23 mouse cellular contexts compared by ENCODE assay signal in the genomic region with DNA sequence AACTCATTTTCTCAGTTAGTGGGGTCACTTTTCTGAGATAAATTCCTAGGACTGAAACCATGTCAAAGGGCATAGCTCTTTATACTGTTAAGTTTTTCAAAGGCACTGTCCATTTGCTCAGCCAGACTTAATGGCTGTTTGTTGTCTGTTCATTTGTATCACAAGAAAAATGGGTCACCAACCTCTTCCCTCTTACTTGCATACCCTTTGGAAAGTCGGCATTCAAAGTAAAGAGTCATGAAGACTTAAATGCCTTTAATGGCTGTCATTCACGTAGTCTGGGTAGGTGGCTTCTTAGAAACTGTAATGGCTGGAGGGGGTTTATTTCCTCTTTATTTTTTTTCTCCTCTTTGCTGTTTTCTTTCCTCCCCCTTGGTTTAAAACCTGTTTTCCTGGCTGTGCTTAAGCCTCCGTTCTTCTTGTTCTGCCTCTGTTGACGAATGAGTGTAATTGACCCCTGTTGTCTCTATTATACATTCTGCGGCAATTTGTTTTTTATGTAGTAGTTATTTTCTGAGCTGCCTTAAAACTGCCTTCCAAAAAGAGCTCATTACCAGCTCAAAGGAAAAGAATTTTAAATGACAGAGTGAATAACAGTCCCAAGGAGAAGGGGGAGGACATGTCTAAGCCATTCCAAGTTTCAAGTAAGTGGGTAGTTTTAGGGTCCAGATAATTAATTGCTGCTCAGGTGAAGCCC.
DNase-seq lines count a peak whose midpoint lies in the region; ATAC-seq and TF ChIP-seq lines count a peak whose summit lies in the region.
"Had no signal": no experiment of that assay in that cellular context is flagged by ENCODE, and none has a peak within 500 bp of the region (broad histone marks: within the 10 kb centered on the region; RNA-seq: fewer than 3 reads in every experiment).

No protein-coding gene starts in this region.

- no peak overlapping the region for H3K27ac ChIP-seq in kidney, embryonic 15.5 days
- no peak overlapping the region for H3K27ac ChIP-seq in kidney, embryonic 16.5 days (ENCODE audit: low read length)
- no peak overlapping the region for H3K27ac ChIP-seq in ES-E14 (ENCODE audit: insufficient read depth, low read depth, low read length, poor library complexity, severe bottlenecking)
- H3K27ac ChIP-seq in forebrain, embryonic 15.5 days (replicated peaks) = no peak overlapping the region
- H3K27ac ChIP-seq: embryonic facial prominence, embryonic 15.5 days; heart, embryonic 13.5 days; hindbrain, embryonic 12.5 days; hindbrain, postnatal 0 days; intestine, embryonic 15.5 days had no signal

- H3K4me1 ChIP-seq in kidney, embryonic 15.5 days = 0 out of 2 replicates have a peak, but pooled peaks cover 3% of the 10 kb centered on the region
- H3K4me1 ChIP-seq in kidney, embryonic 16.5 days (ENCODE audit: insufficient read depth, low read length) = no peaks in the 10 kb centered on the region
- H3K4me1 ChIP-seq in ES-E14 (ENCODE audit: control insufficient read depth in 2 of 2, insufficient read depth in 2 of 2, low read length in 2 of 2, poor library complexity in 1 of 2) = no peaks in the 10 kb centered on the region; a peak in 1 of 4 replicates
- H3K4me1 ChIP-seq in forebrain, embryonic 15.5 days = peaks cover 19% of the 10 kb centered on the region
- H3K4me1 ChIP-seq: embryonic facial prominence, embryonic 15.5 days; heart, embryonic 13.5 days; intestine, embryonic 15.5 days had no signal

- WGBS in kidney, embryonic 15.5 days = 22% methylated on average over 5 of the region's 5 CpGs
- 23% methylated on average over 5 of the region's 5 CpGs for WGBS in kidney, embryonic 16.5 days
- WGBS in forebrain, embryonic 15.5 days = 5% methylated on average over 5 of the region's 5 CpGs

- H3K27me3 ChIP-seq in kidney, embryonic 15.5 days = no peaks in the 10 kb centered on the region
- H3K27me3 ChIP-seq in kidney, embryonic 16.5 days (ENCODE audit: insufficient read depth, low read length) = no peaks in the 10 kb centered on the region
- 0 out of 2 replicates have a peak, but pooled peaks cover 7% of the 10 kb centered on the region for H3K27me3 ChIP-seq in forebrain, embryonic 15.5 days
- H3K27me3 ChIP-seq: embryonic facial prominence, embryonic 15.5 days; heart, embryonic 13.5 days; hindbrain, embryonic 12.5 days; intestine, embryonic 15.5 days had no signal

- H3K9ac ChIP-seq in kidney, embryonic 15.5 days = no peak overlapping the region
- H3K9ac ChIP-seq in kidney, embryonic 16.5 days (replicated peaks; ENCODE audit: low read length) = no peak overlapping the region
- H3K9ac ChIP-seq in ES-E14 (ENCODE audit: insufficient read depth, low read depth, low read length, poor library complexity, severe bottlenecking) = no peak overlapping the region
- no peak overlapping the region for H3K9ac ChIP-seq in forebrain, embryonic 15.5 days (replicated peaks)
- H3K9ac ChIP-seq: embryonic facial prominence, embryonic 15.5 days; heart, embryonic 13.5 days; hindbrain, embryonic 12.5 days; intestine, embryonic 15.5 days had no signal

- DNase-seq in ES-CJ7 (ENCODE audit: low read depth, low spot score) (peak; percentile 49), ES-E14 (ENCODE audit: low read depth, low spot score) (peak; percentile 24)
- DNase-seq in left cerebral cortex, postnatal 14 days (ENCODE audit: low spot score in 2 of 2) = no peak
- DNase-seq in adrenal gland, postnatal 25 days = no peak
- DNase-seq: adrenal gland, adult 2 months; adrenal gland, postnatal 36 days; cerebellum, adult 11 months; cerebellum, adult 8-10 months; cerebellum, postnatal 14 days; embryo, embryonic 11 days; gastrocnemius, postnatal 36 days; heart, adult 11 months; heart, postnatal 4 days; kidney, adult 18-20 months had no signal

- H3K4me3 ChIP-seq in kidney, embryonic 15.5 days (replicated peaks) = no peak overlapping the region
- H3K4me3 ChIP-seq in kidney, embryonic 16.5 days (ENCODE audit: low read length) = no peak overlapping the region
- no peak overlapping the region for H3K4me3 ChIP-seq in ES-E14 (ENCODE audit: insufficient read depth in 1 of 2, low read depth in 1 of 2, low read length in 2 of 2, poor library complexity in 1 of 2, severe bottlenecking in 1 of 2)
- no peak overlapping the region for H3K4me3 ChIP-seq in forebrain, embryonic 15.5 days
- H3K4me3 ChIP-seq: embryonic facial prominence, embryonic 15.5 days; erythroblast, embryonic 14.5 days; heart, embryonic 13.5 days; hindbrain, embryonic 12.5 days; intestine, embryonic 15.5 days had no signal

- in situ Hi-C loops in ES-E14 (cut with MboI; ENCODE audit: low sequenced_read_pairs in 2 of 2, unreplicated experiment in 2 of 2) = no loop called here

- ATAC-seq in kidney, embryonic 15.5 days (replicated peaks; ENCODE audit: low FRiP score) = 0 out of 2 replicates have a peak, but pooled peaks have one; percentile 49
- no peak for ATAC-seq in kidney, embryonic 16.5 days (ENCODE audit: low FRiP score, low TSS enrichment)
- peak; percentile 67; the same call in 1 of the 2 replicates for ATAC-seq in forebrain, embryonic 15.5 days (replicated peaks)
- ATAC-seq: hindbrain, postnatal 0 days; intestine, embryonic 15.5 days had no signal

- intact Hi-C loops in left cerebral cortex, postnatal 14 days (cut with DNase I) = no loop called here

- no peaks in the 10 kb centered on the region for H3K36me3 ChIP-seq in kidney, embryonic 15.5 days
- no peaks in the 10 kb centered on the region for H3K36me3 ChIP-seq in kidney, embryonic 16.5 days (ENCODE audit: insufficient read depth, low read length)
- peaks cover 2% of the 10 kb centered on the region; the same call in 1 of the 2 replicates for H3K36me3 ChIP-seq in ES-E14 (ENCODE audit: control insufficient read depth, insufficient read depth, low read length, poor library complexity, severe bottlenecking)
- no peaks in the 10 kb centered on the region for H3K36me3 ChIP-seq in forebrain, embryonic 15.5 days
- H3K36me3 ChIP-seq: embryonic facial prominence, embryonic 15.5 days; heart, embryonic 13.5 days; hindbrain, embryonic 12.5 days; intestine, embryonic 15.5 days had no signal

- no peak overlapping the region for H3K4me2 ChIP-seq in kidney, embryonic 15.5 days
- H3K4me2 ChIP-seq in kidney, embryonic 16.5 days (replicated peaks; ENCODE audit: low read depth, low read length) = no peak overlapping the region
- no peak overlapping the region for H3K4me2 ChIP-seq in forebrain, embryonic 15.5 days (replicated peaks)
- H3K4me2 ChIP-seq: embryonic facial prominence, embryonic 15.5 days; heart, embryonic 13.5 days; hindbrain, embryonic 12.5 days; intestine, embryonic 15.5 days had no signal

- no peaks in the 10 kb centered on the region for H3K9me3 ChIP-seq in kidney, embryonic 15.5 days (replicated peaks)
- no peaks in the 10 kb centered on the region for H3K9me3 ChIP-seq in kidney, embryonic 16.5 days (ENCODE audit: low read length)
- no peaks in the 10 kb centered on the region for H3K9me3 ChIP-seq in ES-E14 (ENCODE audit: control insufficient read depth, insufficient read depth, low read depth, low read length)
- H3K9me3 ChIP-seq in forebrain, embryonic 15.5 days = no peaks in the 10 kb centered on the region
- H3K9me3 ChIP-seq: embryonic facial prominence, embryonic 15.5 days; heart, embryonic 13.5 days; hindbrain, embryonic 12.5 days; intestine, embryonic 15.5 days had no signal

TF ChIP-seq in ES-E14, 5 proteins besides CTCF, POLR2A, EP300 and RAD21:
- TF ChIP-seq ZNF384 (IDR thresholded peaks at IDR 0.05; ENCODE audit: low read depth, low read length) (no peak), ZC3H11A (IDR thresholded peaks at IDR 0.05; ENCODE audit: borderline replicate concordance, low read depth, low read length) (no peak), CHD2 (IDR thresholded peaks at IDR 0.05; ENCODE audit: low read depth, low read length) (no peak), HCFC1 (IDR thresholded peaks at IDR 0.05; ENCODE audit: borderline replicate concordance, insufficient read depth, low read length) (no peak), MAFK (IDR thresholded peaks at IDR 0.05; ENCODE audit: insufficient read depth, low read depth, low read length) (no peak)

Comparison
In these comparisons a context has a peak if more than half of its experiments do, and no peak if none do; other contexts are left out.
1. DNase-seq: peak in ES-CJ7 (single experiment) and ES-E14 (single experiment); none in left cerebral cortex, postnatal 14 days (0 of 2) and adrenal gland, postnatal 25 days (single experiment).